Mouse (Mus musculus): ENCODE measurements at regions not wholly inside any gene's neighbourhood (a gene's known extent, or its start where the extent isn't known, plus 50 kb on each side); places are given as distances from the start of the nearest gene placed in this dataset.
A peak's percentile ranks its signal among the peaks of the same experiment; 100 is the strongest.
"Not testable (repeated sequence)": the region's sequence is repeated elsewhere in the genome, so short reads cannot be mapped to it uniquely, and the experiment has no call there.

- Histone ChIP-seq H3K4me1 (no peaks in the 10 kb centered on the region), H3K4me2 (replicated peaks) (no peak overlapping the region), H3K27me3 (no peaks in the 10 kb centered on the region), H3K9me3 (no peaks in the 10 kb centered on the region), H3K27ac (no peak overlapping the region), H3K36me3 (no peaks in the 10 kb centered on the region), H3K4me3 (no peak overlapping the region), H3K9ac (no peak overlapping the region)
- ATAC-seq (ENCODE audit: low FRiP score, low read depth) = no peak
- WGBS = 84% methylated on average over 4 of the region's 4 CpGs
These were observed 88.9 kb upstream of the Ifngr1 start for GRCm38 (mm10) chr10:19502874-19503273.

GRCm38 (mm10) chr10:19503846-19504765, 87.6 kb upstream of the Ifngr1 start:
- no peak overlapping the region for H3K4me2 ChIP-seq (replicated peaks)
- H3K4me1 ChIP-seq = no peaks in the 10 kb centered on the region
- H3K9ac ChIP-seq = no peak overlapping the region
- no peak for ATAC-seq (ENCODE audit: low FRiP score, low read depth)
- no peaks in the 10 kb centered on the region for H3K36me3 ChIP-seq
- no peaks in the 10 kb centered on the region for H3K27me3 ChIP-seq
- H3K27ac ChIP-seq = no peak overlapping the region
- H3K4me3 ChIP-seq = no peak overlapping the region
- no peaks in the 10 kb centered on the region for H3K9me3 ChIP-seq
- 55% methylated on average over 8 of the region's 8 CpGs for WGBS

GRCm38 (mm10) chr10:19505174-19505573, 86.6 kb upstream of the Ifngr1 start:
- H3K27me3 ChIP-seq = no peaks in the 10 kb centered on the region
- no peak overlapping the region for H3K4me2 ChIP-seq (replicated peaks)
- no peak for ATAC-seq (ENCODE audit: low FRiP score, low read depth)
- peaks cover 10% of the 10 kb centered on the region; the same call in 1 of the 2 replicates for H3K4me1 ChIP-seq
- H3K27ac ChIP-seq = no peak overlapping the region
- no peaks in the 10 kb centered on the region for H3K36me3 ChIP-seq
- H3K9me3 ChIP-seq = no peaks in the 10 kb centered on the region
- 95% methylated on average over 1 of the region's 1 CpGs for WGBS
- H3K4me3 ChIP-seq = no peak overlapping the region
- no peak overlapping the region for H3K9ac ChIP-seq

GRCm38 (mm10) chr10:19505979-19506378, 85.8 kb upstream of the Ifngr1 start:
- Histone ChIP-seq H3K4me2 (replicated peaks) (no peak overlapping the region), H3K4me3 (no peak overlapping the region), H3K4me1 (peaks cover 18% of the 10 kb centered on the region; the same call in 1 of the 2 replicates), H3K9me3 (no peaks in the 10 kb centered on the region), H3K27me3 (no peaks in the 10 kb centered on the region), H3K9ac (no peak overlapping the region), H3K27ac (no peak overlapping the region), H3K36me3 (no peaks in the 10 kb centered on the region)
- ATAC-seq (ENCODE audit: low FRiP score, low read depth) = no peak
- WGBS = 79% methylated on average over 6 of the region's 6 CpGs

- no peak overlapping the region for H3K4me2 ChIP-seq (replicated peaks)
- H3K27me3 ChIP-seq = no peaks in the 10 kb centered on the region
- no peaks in the 10 kb centered on the region for H3K36me3 ChIP-seq
- no peak for ATAC-seq (ENCODE audit: low FRiP score, low read depth)
- H3K4me3 ChIP-seq = no peak overlapping the region
- no peak overlapping the region for H3K9ac ChIP-seq
- no peaks in the 10 kb centered on the region for H3K9me3 ChIP-seq
- H3K4me1 ChIP-seq = peaks cover 22% of the 10 kb centered on the region
- no peak overlapping the region for H3K27ac ChIP-seq
These were observed 85.3 kb upstream of the Ifngr1 start for GRCm38 (mm10) chr10:19506434-19506833.

GRCm38 (mm10) chr10:19508221-19508745, 83.5 kb upstream of the Ifngr1 start:
- no peak overlapping the region for H3K4me3 ChIP-seq
- no peak overlapping the region for H3K4me2 ChIP-seq (replicated peaks)
- no peaks in the 10 kb centered on the region for H3K36me3 ChIP-seq
- H3K27me3 ChIP-seq = no peaks in the 10 kb centered on the region
- H3K27ac ChIP-seq = no peak overlapping the region
- no peak overlapping the region for H3K9ac ChIP-seq
- 79% methylated on average over 5 of the region's 5 CpGs for WGBS
- H3K9me3 ChIP-seq = no peaks in the 10 kb centered on the region
- H3K4me1 ChIP-seq = peaks cover 22% of the 10 kb centered on the region
- no peak for ATAC-seq (ENCODE audit: low FRiP score, low read depth)

GRCm38 (mm10) chr10:19510047-19510446, 81.7 kb upstream of the Ifngr1 start:
- no peak for ATAC-seq (ENCODE audit: low FRiP score, low read depth)
- Histone ChIP-seq H3K4me1 (peaks cover 22% of the 10 kb centered on the region), H3K36me3 (no peaks in the 10 kb centered on the region)

GRCm38 (mm10) chr10:19514366-19514765, 77.4 kb upstream of the Ifngr1 start:
- H3K27me3 ChIP-seq; H3K27ac ChIP-seq; H3K9ac ChIP-seq; H3K9me3 ChIP-seq; ATAC-seq (ENCODE audit: low FRiP score, low read depth); H3K4me3 ChIP-seq; H3K4me2 ChIP-seq (replicated peaks); H3K36me3 ChIP-seq: not testable (repeated sequence)
- H3K4me1 ChIP-seq = peaks cover 20% of the 10 kb centered on the region

More at GRCm38 (mm10) chr10:19510047-19510446, 81.7 kb upstream of the Ifngr1 start:
- Histone ChIP-seq H3K27ac (no peak overlapping the region), H3K9ac (no peak overlapping the region), H3K4me2 (replicated peaks) (0 out of 2 replicates have a peak overlapping the region, but pooled peaks have one; percentile 11), H3K9me3 (no peaks in the 10 kb centered on the region), H3K27me3 (no peaks in the 10 kb centered on the region), H3K4me3 (no peak overlapping the region)
- WGBS = 67% methylated on average over 10 of the region's 10 CpGs

- H3K4me3 ChIP-seq = no peak overlapping the region
- H3K4me2 ChIP-seq (replicated peaks) = no peak overlapping the region
- WGBS = 96% methylated on average over 2 of the region's 2 CpGs
- no peaks in the 10 kb centered on the region for H3K36me3 ChIP-seq
- no peak overlapping the region for H3K9ac ChIP-seq
- H3K27me3 ChIP-seq = no peaks in the 10 kb centered on the region
- H3K27ac ChIP-seq = no peak overlapping the region
- no peaks in the 10 kb centered on the region for H3K9me3 ChIP-seq
- peaks cover 15% of the 10 kb centered on the region for H3K4me1 ChIP-seq
- ATAC-seq (ENCODE audit: low FRiP score, low read depth) = no peak
These were observed 76.9 kb upstream of the Ifngr1 start for GRCm38 (mm10) chr10:19514837-19515236.

GRCm38 (mm10) chr10:19516011-19516410, 75.7 kb upstream of the Ifngr1 start:
- Histone ChIP-seq H3K4me2 (replicated peaks) (no peak overlapping the region), H3K4me3 (no peak overlapping the region), H3K27ac (no peak overlapping the region), H3K4me1 (peaks cover 3% of the 10 kb centered on the region), H3K9me3 (no peaks in the 10 kb centered on the region), H3K36me3 (no peaks in the 10 kb centered on the region), H3K27me3 (no peaks in the 10 kb centered on the region), H3K9ac (no peak overlapping the region)
- 89% methylated on average over 3 of the region's 3 CpGs for WGBS
- no peak for ATAC-seq (ENCODE audit: low FRiP score, low read depth)

GRCm38 (mm10) chr10:19517093-19517492, 74.7 kb upstream of the Ifngr1 start:
- H3K9me3 ChIP-seq = no peaks in the 10 kb centered on the region
- H3K27ac ChIP-seq = no peak overlapping the region
- no peaks in the 10 kb centered on the region for H3K36me3 ChIP-seq
- no peak overlapping the region for H3K4me3 ChIP-seq
- H3K27me3 ChIP-seq = no peaks in the 10 kb centered on the region
- WGBS = 81% methylated on average over 2 of the region's 2 CpGs
- ATAC-seq (ENCODE audit: low FRiP score, low read depth) = no peak
- H3K4me1 ChIP-seq = peaks cover 6% of the 10 kb centered on the region; the same call in 1 of the 2 replicates
- no peak overlapping the region for H3K4me2 ChIP-seq (replicated peaks)
- no peak overlapping the region for H3K9ac ChIP-seq

- Histone ChIP-seq H3K4me1 (peaks cover 8% of the 10 kb centered on the region; the same call in 1 of the 2 replicates), H3K36me3 (no peaks in the 10 kb centered on the region), H3K27me3 (no peaks in the 10 kb centered on the region), H3K9ac (no peak overlapping the region), H3K4me3 (no peak overlapping the region), H3K4me2 (replicated peaks) (no peak overlapping the region), H3K27ac (no peak overlapping the region), H3K9me3 (no peaks in the 10 kb centered on the region)
- ATAC-seq (ENCODE audit: low FRiP score, low read depth) = no peak
- 8% methylated on average over 6 of the region's 6 CpGs for WGBS
These were observed 73.0 kb upstream of the Ifngr1 start for GRCm38 (mm10) chr10:19518763-19519162.

Data from limb, embryonic 13.5 days (tissue).